Mouse (Mus musculus) midbrain, embryonic 15.5 days (tissue): Measurements from ENCODE around the gene Piga. TPM values are rescaled to one million over a fixed set of nuclear protein-coding genes. Genes with fewer than 3 reads are reported as not detected.

Experiments
- polyA plus RNA-seq: library from polyadenylated mRNA; unstranded; fragments of >200 nt; fragmentation: Nextera tagmentation; extraction: Ambion mirVana; gene quantifications from 2 replicates; pipeline ENCODE4 v1.2.1, GENCODE M21; 2015

Piga gene
- polyA plus RNA-seq, 1 experiment from 2014 or later = 5.1 TPM

Other genes starting within 250 kb of the Piga start
- gene Bmx, start 161.6 kb upstream of the Piga start, polyA plus RNA-seq = 0.32 and 0.44 TPM in 2 replicates
- 2.9 and 3.1 TPM in 2 replicates for gene Pir, start 150.4 kb upstream of the Piga start, polyA plus RNA-seq
- 0.13 and 0.19 TPM in 2 replicates for gene Vegfd, start 46.4 kb upstream of the Piga start, polyA plus RNA-seq
- gene Asb11, start 17.2 kb downstream of the Piga start, polyA plus RNA-seq = not detected in 2 replicates
- gene Asb9, start 86.5 kb downstream of the Piga start, polyA plus RNA-seq = not detected in 2 replicates